Mouse (Mus musculus): ENCODE data around the gene Rnf31. TPM values are rescaled to one million over a fixed set of nuclear protein-coding genes. Genes with fewer than 3 reads are reported as not detected.
A peak's percentile ranks its signal among the peaks of the same experiment; 100 is the strongest.

The Rnf31 gene
- polyA plus RNA-seq, 1 experiment from 2014 or later: 27.2 TPM

DNA sequence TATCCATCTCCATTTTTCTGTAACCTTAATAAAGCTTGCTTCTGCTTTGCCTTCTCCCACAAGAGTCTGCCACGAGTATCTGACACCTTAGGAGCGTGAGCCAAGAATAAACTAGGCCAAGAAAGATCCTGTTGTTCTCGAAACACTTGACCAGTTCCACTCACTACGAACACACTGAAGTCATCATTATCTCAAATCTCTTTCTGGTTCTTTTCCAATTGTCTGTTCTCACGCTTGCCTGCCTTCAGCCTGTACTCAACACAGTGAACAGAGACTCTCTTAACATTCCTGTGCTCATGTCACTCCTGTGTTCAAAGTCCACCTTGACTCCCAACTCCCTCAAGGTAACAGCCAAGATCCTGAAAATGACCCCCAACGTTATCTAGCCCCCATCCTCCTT lies 21.8 kb downstream of the Rnf31 start:
- no peak for ATAC-seq
- Histone ChIP-seq H3K4me3 (ENCODE audit: low read depth, low read length) (no peak overlapping the region), H3K9me3 (replicated peaks; ENCODE audit: control insufficient read depth, low read length, poor library complexity, severe bottlenecking) (no peaks in the 10 kb centered on the region), H3K27ac (ENCODE audit: low read length) (no peak overlapping the region), H3K36me3 (ENCODE audit: control insufficient read depth, insufficient read depth, low read length) (0 out of 2 replicates have a peak, but pooled peaks cover 5% of the 10 kb centered on the region), H3K4me2 (ENCODE audit: low read length) (no peak overlapping the region), H3K9ac (ENCODE audit: low read depth, low read length) (no peak overlapping the region), H3K27me3 (ENCODE audit: control insufficient read depth, insufficient read depth, low read depth, low read length) (no peaks in the 10 kb centered on the region), H3K4me1 (ENCODE audit: control insufficient read depth, insufficient read depth, low read length) (no peaks in the 10 kb centered on the region)
- WGBS: 63% methylated on average over 6 of the region's 6 CpGs

DNA sequence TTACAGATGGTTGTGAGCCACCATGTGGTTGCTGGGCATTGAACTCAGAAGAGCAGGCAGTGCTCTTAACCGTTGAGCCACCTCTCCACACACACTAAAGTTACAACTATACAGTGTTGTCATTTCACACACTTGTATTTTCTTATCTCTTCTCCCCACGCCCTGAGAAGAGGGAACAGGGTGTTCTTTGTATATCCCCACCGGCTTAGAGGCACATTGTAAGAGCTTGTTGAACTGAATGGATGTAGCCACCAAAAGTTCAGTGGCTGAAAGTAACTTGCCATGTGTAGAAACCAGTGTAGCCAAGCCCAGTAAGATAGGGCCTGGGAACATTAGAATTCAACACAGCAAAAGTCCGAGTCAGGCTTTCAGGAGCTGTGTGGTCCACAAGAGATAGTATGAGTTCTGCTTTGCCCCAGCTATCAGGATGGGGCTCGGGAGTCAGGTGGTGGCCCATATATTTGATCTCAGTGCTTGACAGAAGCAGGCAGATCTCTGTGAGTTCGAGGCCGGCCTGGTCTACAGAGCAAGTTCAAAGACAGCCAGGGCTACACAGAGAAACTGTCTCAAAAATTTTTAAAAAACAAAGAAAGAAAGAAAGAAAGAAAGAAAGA lies 23.2 kb downstream of the Rnf31 start:
- Histone ChIP-seq H3K4me3 (ENCODE audit: low read depth, low read length) (no peak overlapping the region), H3K36me3 (ENCODE audit: control insufficient read depth, insufficient read depth, low read length) (no peaks in the 10 kb centered on the region), H3K9ac (ENCODE audit: low read depth, low read length) (no peak overlapping the region), H3K4me1 (ENCODE audit: control insufficient read depth, insufficient read depth, low read length) (no peaks in the 10 kb centered on the region), H3K9me3 (replicated peaks; ENCODE audit: control insufficient read depth, low read length, poor library complexity, severe bottlenecking) (no peaks in the 10 kb centered on the region), H3K27ac (ENCODE audit: low read length) (no peak overlapping the region), H3K4me2 (ENCODE audit: low read length) (no peak overlapping the region), H3K27me3 (ENCODE audit: control insufficient read depth, insufficient read depth, low read depth, low read length) (no peaks in the 10 kb centered on the region)
- WGBS: 83% methylated on average over 7 of the region's 7 CpGs
- no peak for ATAC-seq

DNA sequence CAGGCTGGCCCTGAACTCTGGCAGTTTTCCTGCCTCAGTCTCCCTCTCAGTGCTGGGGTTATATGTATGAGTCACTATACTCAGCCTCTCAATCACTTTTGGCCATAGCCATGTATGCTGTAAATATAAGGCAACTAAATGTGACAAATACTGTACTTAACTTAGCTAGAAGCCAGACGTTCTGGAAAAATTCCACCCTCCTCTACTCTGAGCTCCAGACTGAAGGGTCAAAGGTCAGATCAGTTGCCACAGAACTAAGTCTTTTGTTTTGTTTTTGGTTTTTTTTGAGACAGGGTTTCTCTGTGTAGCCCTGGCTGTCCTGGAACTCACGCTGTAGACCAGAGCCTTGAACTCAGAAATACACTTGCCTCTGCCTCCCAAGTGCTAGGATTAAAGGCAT lies 24.4 kb downstream of the Rnf31 start:
- H3K9ac ChIP-seq (ENCODE audit: low read depth, low read length): no peak overlapping the region
- no peaks in the 10 kb centered on the region for H3K27me3 ChIP-seq (ENCODE audit: control insufficient read depth, insufficient read depth, low read depth, low read length)
- 51% methylated on average over 2 of the region's 2 CpGs for WGBS
- H3K27ac ChIP-seq (ENCODE audit: low read length): no peak overlapping the region
- H3K4me2 ChIP-seq (ENCODE audit: low read length): no peak overlapping the region
- H3K36me3 ChIP-seq (ENCODE audit: control insufficient read depth, insufficient read depth, low read length): no peaks in the 10 kb centered on the region
- H3K9me3 ChIP-seq (replicated peaks; ENCODE audit: control insufficient read depth, low read length, poor library complexity, severe bottlenecking): no peaks in the 10 kb centered on the region
- no peak for ATAC-seq
- H3K4me3 ChIP-seq (ENCODE audit: low read depth, low read length): no peak overlapping the region
- no peaks in the 10 kb centered on the region for H3K4me1 ChIP-seq (ENCODE audit: control insufficient read depth, insufficient read depth, low read length)

DNA sequence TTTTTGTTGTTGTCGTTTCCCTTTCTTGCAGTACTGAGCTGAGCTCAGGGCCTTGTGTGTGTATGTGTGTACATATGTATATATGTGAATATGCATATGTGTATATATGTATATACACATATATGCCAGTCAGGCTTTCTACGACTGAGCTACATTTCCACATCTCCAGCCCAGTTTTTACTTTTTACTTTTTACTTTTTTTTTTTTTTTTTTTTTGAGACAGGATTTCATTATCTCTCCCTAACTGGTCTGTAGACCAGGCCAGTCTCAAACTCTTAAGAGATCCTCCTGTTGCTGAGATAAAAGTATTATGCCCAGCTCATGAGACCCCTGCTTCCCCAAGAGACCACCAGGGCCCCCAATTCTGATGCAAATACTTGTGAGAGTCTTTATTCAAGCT lies 25.3 kb downstream of the Rnf31 start:
- H3K27me3 ChIP-seq (ENCODE audit: control insufficient read depth, insufficient read depth, low read depth, low read length): no peaks in the 10 kb centered on the region
- H3K4me1 ChIP-seq (ENCODE audit: control insufficient read depth, insufficient read depth, low read length): no peaks in the 10 kb centered on the region
- H3K4me2 ChIP-seq (ENCODE audit: low read length): no peak overlapping the region
- no peak overlapping the region for H3K9ac ChIP-seq (ENCODE audit: low read depth, low read length)
- WGBS: 85% methylated on average over 2 of the region's 2 CpGs
- no peaks in the 10 kb centered on the region for H3K36me3 ChIP-seq (ENCODE audit: control insufficient read depth, insufficient read depth, low read length)
- no peak for ATAC-seq
- no peak overlapping the region for H3K27ac ChIP-seq (ENCODE audit: low read length)
- H3K9me3 ChIP-seq (replicated peaks; ENCODE audit: control insufficient read depth, low read length, poor library complexity, severe bottlenecking): no peaks in the 10 kb centered on the region
- H3K4me3 ChIP-seq (ENCODE audit: low read depth, low read length): no peak overlapping the region

DNA sequence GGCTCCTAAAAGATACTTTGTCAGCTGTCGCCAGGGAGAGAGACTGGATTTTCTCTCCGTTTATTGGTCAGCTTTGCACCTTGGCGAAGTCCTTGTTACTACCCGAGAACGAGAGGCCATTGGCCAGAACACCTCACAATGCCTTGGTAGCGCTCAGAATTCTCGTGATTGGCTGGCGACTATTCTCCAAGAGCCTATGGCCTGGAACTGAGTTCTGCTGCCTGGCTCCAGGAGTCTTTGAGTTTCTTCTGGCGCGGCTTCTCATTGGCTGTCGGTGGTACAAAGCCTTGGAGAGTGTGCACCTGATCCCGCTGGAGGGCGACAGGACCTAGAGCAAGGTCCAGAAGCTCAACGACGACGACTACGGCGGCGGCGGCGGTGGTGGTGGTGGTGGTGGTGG lies 26.3 kb downstream of the Rnf31 start, which contains the start of gene Rec8:
TSS of gene Rec8 (plus strand) at position 216 of the 400 bp plus-strand sequence.
- 29% methylated on average over 21 of the region's 21 CpGs for WGBS
- no peak within 1 kb of the TSS for H3K27ac ChIP-seq (ENCODE audit: low read length)

DNA sequence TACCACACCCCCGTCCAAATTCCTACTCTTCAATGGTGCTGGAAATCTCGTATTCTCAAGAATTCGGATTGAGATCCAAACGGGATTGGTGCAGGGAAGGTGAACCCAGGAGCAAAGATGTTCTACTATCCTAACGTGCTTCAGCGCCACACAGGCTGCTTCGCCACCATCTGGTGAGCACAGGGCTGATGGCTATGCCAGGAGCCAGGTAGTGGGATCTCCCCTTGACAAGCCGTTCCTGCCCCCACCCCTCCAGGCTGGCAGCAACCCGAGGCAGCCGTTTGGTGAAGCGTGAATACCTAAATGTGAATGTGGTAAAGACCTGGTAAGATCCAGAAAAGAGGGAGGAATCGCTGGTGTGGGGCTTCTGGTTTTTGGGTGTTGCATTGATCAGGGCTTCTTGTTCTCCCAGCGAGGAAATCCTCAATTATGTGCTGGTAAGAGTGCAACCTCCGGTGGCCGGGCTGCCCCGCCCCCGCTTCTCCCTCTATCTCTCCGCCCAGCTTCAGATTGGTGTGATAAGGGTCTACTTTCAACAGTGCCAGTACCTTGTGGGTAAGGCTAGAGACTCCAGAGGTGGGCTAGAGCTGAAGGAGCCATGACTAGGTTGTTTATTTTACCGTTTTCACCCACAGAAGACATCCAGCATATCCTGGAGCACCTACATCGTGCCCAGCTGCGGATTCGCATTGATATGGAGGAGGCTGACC lies 27.1 kb downstream of the Rnf31 start:
- H3K27ac ChIP-seq (ENCODE audit: low read length): no peak overlapping the region
- ATAC-seq: no peak
- H3K36me3 ChIP-seq (ENCODE audit: control insufficient read depth, insufficient read depth, low read length): 0 out of 2 replicates have a peak, but pooled peaks cover 2% of the 10 kb centered on the region
- no peaks in the 10 kb centered on the region for H3K27me3 ChIP-seq (ENCODE audit: control insufficient read depth, insufficient read depth, low read depth, low read length)
- H3K4me1 ChIP-seq (ENCODE audit: control insufficient read depth, insufficient read depth, low read length): no peaks in the 10 kb centered on the region
- WGBS: 54% methylated on average over 22 of the region's 22 CpGs
- H3K4me2 ChIP-seq (ENCODE audit: low read length): peak overlapping the region; percentile 26; the same call in 1 of the 2 replicates
- H3K9me3 ChIP-seq (replicated peaks; ENCODE audit: control insufficient read depth, low read length, poor library complexity, severe bottlenecking): no peaks in the 10 kb centered on the region
- peak overlapping the region; percentile 26 for H3K4me3 ChIP-seq (ENCODE audit: low read depth, low read length)
- H3K9ac ChIP-seq (ENCODE audit: low read depth, low read length): no peak overlapping the region

More for the DNA sequence above, 26.3 kb downstream of the Rnf31 start, which contains the start of gene Rec8:
- peak; percentile 79 for ATAC-seq
- Histone ChIP-seq H3K36me3 (ENCODE audit: control insufficient read depth, insufficient read depth, low read length) (no peaks in the 10 kb centered on the region), H3K4me3 (ENCODE audit: low read depth, low read length) (peak within 1 kb of the TSS; percentile 26), H3K27me3 (ENCODE audit: control insufficient read depth, insufficient read depth, low read depth, low read length) (no peaks in the 10 kb centered on the region), H3K4me2 (ENCODE audit: low read length) (peak within 1 kb of the TSS; percentile 26; the same call in 1 of the 2 replicates), H3K9ac (ENCODE audit: low read depth, low read length) (no peak within 1 kb of the TSS), H3K4me1 (ENCODE audit: control insufficient read depth, insufficient read depth, low read length) (no peaks in the 10 kb centered on the region), H3K9me3 (replicated peaks; ENCODE audit: control insufficient read depth, low read length, poor library complexity, severe bottlenecking) (no peaks in the 10 kb centered on the region)

DNA sequence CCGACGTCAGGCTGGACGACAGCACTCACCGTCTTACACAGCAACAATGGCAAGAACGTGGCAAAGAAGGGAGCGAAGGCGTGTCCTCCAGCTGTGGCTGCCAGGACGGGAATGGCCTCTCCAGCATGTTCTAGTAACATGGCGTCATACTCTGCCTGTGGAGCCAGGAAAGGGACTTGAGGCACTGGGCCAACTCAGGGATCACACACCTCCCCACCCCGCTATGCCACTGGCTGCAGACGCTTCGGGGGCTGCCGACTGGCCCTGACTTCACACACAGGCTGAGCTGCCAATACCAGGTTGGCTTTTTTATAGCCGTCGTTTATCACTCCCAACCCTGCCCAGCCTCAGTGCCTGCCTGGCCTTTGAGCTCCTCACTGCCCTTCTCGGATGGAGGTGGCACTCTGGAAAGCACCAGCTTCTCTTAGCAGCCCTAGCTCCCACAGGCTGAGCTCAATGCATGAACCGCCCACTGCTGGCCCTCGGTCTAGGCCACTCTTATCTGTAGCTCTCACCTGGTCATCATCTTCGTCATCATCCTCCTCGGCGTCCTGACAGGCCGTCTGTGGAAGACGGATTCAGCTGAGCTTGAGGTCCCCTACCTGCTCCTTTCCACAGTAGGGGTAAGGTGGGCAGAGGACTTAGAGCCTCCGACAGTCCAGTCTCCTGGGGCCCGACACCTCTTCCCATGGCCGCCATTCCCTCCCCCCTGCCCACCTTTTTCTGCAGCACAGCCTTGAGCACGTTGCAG lies 36.7 kb downstream of the Rnf31 start:
- Histone ChIP-seq H3K9ac (ENCODE audit: low read depth, low read length) (no peak overlapping the region), H3K9me3 (replicated peaks; ENCODE audit: control insufficient read depth, low read length, poor library complexity, severe bottlenecking) (no peaks in the 10 kb centered on the region), H3K4me3 (ENCODE audit: low read depth, low read length) (no peak overlapping the region), H3K27me3 (ENCODE audit: control insufficient read depth, insufficient read depth, low read depth, low read length) (no peaks in the 10 kb centered on the region), H3K27ac (ENCODE audit: low read length) (no peak overlapping the region), H3K4me2 (ENCODE audit: low read length) (no peak overlapping the region), H3K36me3 (ENCODE audit: control insufficient read depth, insufficient read depth, low read length) (peaks cover 59% of the 10 kb centered on the region), H3K4me1 (ENCODE audit: control insufficient read depth, insufficient read depth, low read length) (no peaks in the 10 kb centered on the region)
- ATAC-seq: no peak
- 97% methylated on average over 26 of the region's 27 CpGs for WGBS

DNA sequence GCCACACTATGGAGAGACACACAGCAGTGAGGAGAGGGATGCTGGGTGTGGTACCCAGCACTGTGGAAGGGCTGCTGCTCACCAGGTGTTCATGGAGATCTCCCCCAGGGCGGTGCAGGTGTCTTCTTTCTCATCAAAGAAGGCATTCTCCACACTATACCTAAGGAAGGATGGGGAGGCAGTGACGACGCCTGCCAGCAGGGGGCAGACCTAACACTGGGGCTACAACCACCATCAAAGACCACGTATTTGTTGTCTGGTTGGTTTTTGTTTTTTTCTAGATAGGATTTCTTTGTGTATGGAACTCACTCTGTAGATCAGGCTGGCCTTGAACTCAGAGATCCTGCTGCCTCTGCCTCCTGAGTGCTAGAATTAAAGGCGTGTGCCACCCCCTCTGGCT lies 37.8 kb downstream of the Rnf31 start:
- Histone ChIP-seq H3K4me2 (ENCODE audit: low read length) (no peak overlapping the region), H3K9ac (ENCODE audit: low read depth, low read length) (no peak overlapping the region), H3K4me1 (ENCODE audit: control insufficient read depth, insufficient read depth, low read length) (0 out of 2 replicates have a peak, but pooled peaks cover 1% of the 10 kb centered on the region), H3K4me3 (ENCODE audit: low read depth, low read length) (no peak overlapping the region), H3K36me3 (ENCODE audit: control insufficient read depth, insufficient read depth, low read length) (peaks cover 61% of the 10 kb centered on the region), H3K9me3 (replicated peaks; ENCODE audit: control insufficient read depth, low read length, poor library complexity, severe bottlenecking) (no peaks in the 10 kb centered on the region), H3K27ac (ENCODE audit: low read length) (no peak overlapping the region), H3K27me3 (ENCODE audit: control insufficient read depth, insufficient read depth, low read depth, low read length) (no peaks in the 10 kb centered on the region)
- WGBS: 47% methylated on average over 5 of the region's 5 CpGs
- ATAC-seq: no peak
